Mouse (Mus musculus): ENCODE data around the gene Rab11fip4.
A peak's percentile ranks its signal among the peaks of the same experiment; 100 is the strongest.

The Rab11fip4 gene

GRCm38 (mm10) chr11:79615871-79616270, 24.9 kb downstream of the Rab11fip4 start:
- DNase-seq = no peak

GRCm38 (mm10) chr11:79617991-79618390, 27.0 kb downstream of the Rab11fip4 start:
- DNase-seq = no peak

- DNase-seq = no peak
Observed at GRCm38 (mm10) chr11:79623029-79623428, 32.0 kb downstream of the Rab11fip4 start.

GRCm38 (mm10) chr11:79624801-79625302, 33.8 kb downstream of the Rab11fip4 start:
- DNase-seq = peak; percentile 83 to 86

GRCm38 (mm10) chr11:79628716-79629115, 37.7 kb downstream of the Rab11fip4 start:
- no peak for DNase-seq

- no peak for DNase-seq
Observed at GRCm38 (mm10) chr11:79629752-79630374, 38.9 kb downstream of the Rab11fip4 start.

- no peak for DNase-seq
Observed at GRCm38 (mm10) chr11:79630521-79630920, 39.5 kb downstream of the Rab11fip4 start.

GRCm38 (mm10) chr11:79633366-79633765, 42.4 kb downstream of the Rab11fip4 start:
- DNase-seq = no peak

- no peak for DNase-seq
Observed at GRCm38 (mm10) chr11:79635661-79636449, 44.8 kb downstream of the Rab11fip4 start.

GRCm38 (mm10) chr11:79636481-79636880, 45.5 kb downstream of the Rab11fip4 start:
- no peak for DNase-seq

GRCm38 (mm10) chr11:79638691-79639090, 47.7 kb downstream of the Rab11fip4 start:
- no peak for DNase-seq

- DNase-seq = no peak
Observed at GRCm38 (mm10) chr11:79640940-79641733, 50.1 kb downstream of the Rab11fip4 start.

GRCm38 (mm10) chr11:79643730-79644129, 52.7 kb downstream of the Rab11fip4 start:
- DNase-seq = no peak

- DNase-seq = no peak
Observed at GRCm38 (mm10) chr11:79644717-79645191, 53.7 kb downstream of the Rab11fip4 start.

GRCm38 (mm10) chr11:79646026-79646425, 55.0 kb downstream of the Rab11fip4 start:
- DNase-seq = no peak

GRCm38 (mm10) chr11:79646467-79647070, 55.6 kb downstream of the Rab11fip4 start:
- peak in 1 of 2 experiments; percentile 35 for DNase-seq

- peak in 1 of 2 experiments; percentile 50 for DNase-seq
Observed at GRCm38 (mm10) chr11:79647071-79647501, 56.1 kb downstream of the Rab11fip4 start.

GRCm38 (mm10) chr11:79650359-79650835, 59.4 kb downstream of the Rab11fip4 start:
- DNase-seq = peak in 1 of 2 experiments; percentile 47

- DNase-seq = no peak
Observed at GRCm38 (mm10) chr11:79652257-79652656, 61.2 kb downstream of the Rab11fip4 start.

- DNase-seq = no peak
Observed at GRCm38 (mm10) chr11:79652921-79653575, 62.0 kb downstream of the Rab11fip4 start.

GRCm38 (mm10) chr11:79654407-79654831, 63.4 kb downstream of the Rab11fip4 start:
- no peak for DNase-seq

GRCm38 (mm10) chr11:79655592-79655991, 64.6 kb downstream of the Rab11fip4 start:
- no peak for DNase-seq

Measured in cerebellum, adult 18-20 months (tissue).